Mouse (Mus musculus): ENCODE measurements around the gene Amd2. TPM values are rescaled to one million over a fixed set of nuclear protein-coding genes. Genes with fewer than 3 reads are reported as not detected.

The Amd2 gene
- polyA plus RNA-seq (2016; fragmentation: Nextera tagmentation; extraction: Ambion mirVana), result 4.4 and 4.5 TPM in 2 replicates

DNA sequence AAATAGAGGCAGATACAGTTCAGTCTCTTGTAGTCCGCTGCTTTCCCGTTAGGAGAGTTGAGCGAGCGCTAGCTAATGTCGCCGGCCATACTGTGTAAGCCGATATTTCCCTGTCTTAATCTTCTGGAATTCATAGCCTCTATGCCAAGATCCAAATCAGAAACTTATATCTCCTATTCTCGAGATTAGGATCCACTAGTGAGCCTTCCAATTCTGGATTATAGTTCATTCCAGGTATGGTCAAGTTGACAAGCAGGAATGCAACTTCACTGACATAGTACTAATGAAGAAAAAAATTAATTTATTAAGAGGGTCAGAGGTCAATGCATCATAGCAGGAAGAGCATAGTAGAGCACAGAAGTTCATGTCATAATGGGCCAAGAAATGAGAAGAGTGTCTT, at the start of gene Amd2:
Gene Amd2, minus strand, starts transcription at position 101 of the 400 bp plus-strand sequence.
- Histone ChIP-seq H3K4me2 (no peak within 1 kb of the TSS), H3K9ac (no peak within 1 kb of the TSS), H3K4me3 (replicated peaks) (no peak within 1 kb of the TSS), H3K27me3 (no peaks in the 10 kb centered on the region), H3K27ac (no peak within 1 kb of the TSS), H3K9me3 (no peaks in the 10 kb centered on the region), H3K4me1 (no peaks in the 10 kb centered on the region), H3K36me3 (replicated peaks) (no peaks in the 10 kb centered on the region)
- WGBS, result 96% methylated on average over 8 of the region's 8 CpGs
- no peak for ATAC-seq (ENCODE audit: low FRiP score)

DNA sequence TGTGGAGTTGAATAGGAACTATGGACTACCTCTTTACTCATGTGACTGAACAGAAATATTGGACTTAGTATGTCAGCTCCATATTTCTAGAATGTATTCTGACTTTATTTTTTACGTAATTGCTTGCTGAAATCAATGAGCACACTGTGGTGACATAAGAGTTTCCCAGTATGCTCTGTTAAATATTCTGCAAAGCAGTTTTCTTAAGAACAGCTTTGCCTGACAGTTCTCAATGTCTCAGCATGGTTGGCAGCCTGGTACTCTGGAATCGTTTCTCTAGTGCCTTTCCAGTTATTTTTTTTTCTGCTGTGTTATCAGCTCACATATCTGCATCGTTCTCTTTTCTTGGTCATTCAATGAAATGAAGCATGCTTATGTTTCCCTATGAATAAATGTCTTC, 49.6 kb upstream of the Amd2 start:
- H3K4me3 ChIP-seq (replicated peaks), result no peak overlapping the region
- H3K4me2 ChIP-seq, result no peak overlapping the region
- WGBS, result 85% methylated on average over 3 of the region's 3 CpGs
- ATAC-seq (ENCODE audit: low FRiP score), result no peak
- H3K9me3 ChIP-seq, result no peaks in the 10 kb centered on the region
- no peaks in the 10 kb centered on the region for H3K4me1 ChIP-seq
- H3K9ac ChIP-seq, result no peak overlapping the region
- H3K27me3 ChIP-seq, result no peaks in the 10 kb centered on the region
- no peaks in the 10 kb centered on the region for H3K36me3 ChIP-seq (replicated peaks)
- H3K27ac ChIP-seq, result no peak overlapping the region

DNA sequence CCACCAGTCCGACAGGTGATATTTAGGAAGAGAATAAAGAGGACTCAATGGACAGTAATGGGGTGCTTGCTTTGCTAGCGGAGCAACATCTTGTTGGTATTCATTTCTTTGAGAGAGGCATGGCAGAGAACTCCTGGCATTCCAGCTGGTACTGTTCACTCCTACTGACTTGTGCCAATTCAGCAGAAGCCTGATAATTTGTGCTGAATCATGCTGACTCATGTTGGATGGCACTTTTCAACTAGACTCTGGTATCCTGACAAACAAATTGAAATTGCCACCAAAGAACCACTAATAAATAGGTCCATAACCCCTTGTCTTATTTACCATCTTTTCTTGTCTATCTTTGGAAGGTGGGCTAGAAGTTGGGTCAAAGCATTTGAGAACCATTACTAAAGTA, 25.9 kb upstream of the Amd2 start:
- Histone ChIP-seq H3K27me3 (no peaks in the 10 kb centered on the region), H3K9me3 (no peaks in the 10 kb centered on the region), H3K4me1 (no peaks in the 10 kb centered on the region), H3K36me3 (replicated peaks) (no peaks in the 10 kb centered on the region), H3K9ac (no peak overlapping the region), H3K4me2 (no peak overlapping the region), H3K27ac (no peak overlapping the region), H3K4me3 (replicated peaks) (no peak overlapping the region)
- no peak for ATAC-seq (ENCODE audit: low FRiP score)
- WGBS, result 93% methylated on average over 2 of the region's 2 CpGs

DNA sequence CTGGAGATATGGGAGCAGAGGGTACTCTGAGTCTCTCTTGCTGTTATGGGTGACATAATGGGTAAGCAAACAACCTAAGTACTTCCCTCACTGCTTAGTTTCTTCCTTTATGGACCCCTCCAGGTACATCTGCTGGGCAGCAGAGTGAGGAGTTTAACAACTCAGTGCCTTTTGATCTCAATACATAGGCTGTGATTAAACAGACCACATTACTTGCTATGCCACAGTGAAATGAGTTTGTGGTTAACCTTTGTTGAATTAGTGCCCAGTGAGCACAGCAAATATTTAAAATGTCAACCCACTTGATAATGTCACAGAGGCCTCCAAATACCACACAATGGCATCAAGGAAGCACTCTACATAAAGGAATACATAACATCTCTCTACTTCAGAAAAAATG, 2.6 kb upstream of the Amd2 start:
- Histone ChIP-seq H3K9ac (no peak overlapping the region), H3K36me3 (replicated peaks) (no peaks in the 10 kb centered on the region), H3K4me1 (no peaks in the 10 kb centered on the region), H3K4me3 (replicated peaks) (no peak overlapping the region), H3K27me3 (no peaks in the 10 kb centered on the region), H3K4me2 (no peak overlapping the region), H3K9me3 (no peaks in the 10 kb centered on the region), H3K27ac (no peak overlapping the region)
- no peak for ATAC-seq (ENCODE audit: low FRiP score)

All from forebrain, embryonic 12.5 days (tissue).